Mouse (Mus musculus): ENCODE data around the gene Zfp688.

DNA sequence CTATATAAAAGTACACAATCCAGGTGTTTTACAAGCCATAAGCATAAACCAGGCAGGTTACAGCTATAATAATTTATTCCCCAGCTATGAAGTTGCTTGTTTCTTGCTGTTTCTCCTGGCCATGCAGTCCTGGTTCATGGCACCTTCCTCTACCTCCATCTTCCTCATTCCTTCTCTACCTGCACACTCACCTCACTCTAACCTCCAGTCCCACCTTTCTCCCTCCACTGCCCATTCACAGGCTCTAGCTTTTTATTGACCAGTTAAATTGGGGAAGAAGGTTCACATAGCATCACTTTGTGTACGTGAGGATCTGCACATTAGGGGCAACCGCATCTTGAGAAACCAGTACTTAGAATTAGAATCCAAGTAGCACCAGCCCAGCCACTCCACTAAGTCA is 31.2 kb upstream of the Zfp688 start:
- TF ChIP-seq GATA1 (IDR thresholded peaks at IDR 0.05; ENCODE audit: low read length) (no peak), TAL1 (IDR thresholded peaks at IDR 0.05; ENCODE audit: low read length) (no peak)

Data from erythroblast, embryonic 14.5 days (primary cell).